Mouse (Mus musculus) adrenal gland, adult (tissue): Measurements from ENCODE around the gene Nmur1.

Source experiments
- DNase-seq, 2 experiments: peaks; one replicate each; pipeline ENCODE4 v3.0.0; 2022 to 2023; ENCODE audit warnings: low spot score in 1 of 2; ENCODE audit not compliant: inconsistent age in 2 of 2

Nmur1 gene

GRCm38 (mm10) chr1:86339156-86339812, 86.7 kb downstream of the Nmur1 start:
- peak; percentile 74 to 95 for DNase-seq

- no peak for DNase-seq
These were observed 89.7 kb downstream of the Nmur1 start for GRCm38 (mm10) chr1:86336330-86336729.
